In genomic region chr8:119437506-119437905, GRCm38 (mm10) we compare ENCODE assay signal across 9 mouse cellular contexts. TPM values are rescaled to one million over a fixed set of nuclear protein-coding genes. Genes with fewer than 3 reads are reported as not detected.
DNase-seq lines count a peak whose midpoint lies in the region; ATAC-seq and TF ChIP-seq lines count a peak whose summit lies in the region.
"Had no signal": no experiment of that assay in that cellular context is flagged by ENCODE, and none has a peak within 500 bp of the region (broad histone marks: within the 10 kb centered on the region; RNA-seq: fewer than 3 reads in every experiment).

No protein-coding gene starts in this region.

- H3K4me3 ChIP-seq in forebrain, embryonic 10.5 days: no peak overlapping the region
- H3K4me3 ChIP-seq in forebrain, embryonic 12.5 days (replicated peaks): no peak overlapping the region
- H3K4me3 ChIP-seq in intestine, postnatal 0 days (ENCODE audit: low read depth, low read length): peak overlapping the region; percentile 44
- no peak overlapping the region for H3K4me3 ChIP-seq in lung, embryonic 15.5 days

- intact Hi-C loops in left cerebral cortex, postnatal 25 days (cut with DNase I): loop anchor here (10.0 kb wide), 1 partner anchor 407 kb away; the partner anchor contains the start of gene Cotl1

- no peaks in the 10 kb centered on the region for H3K36me3 ChIP-seq in forebrain, embryonic 10.5 days (replicated peaks)
- no peaks in the 10 kb centered on the region for H3K36me3 ChIP-seq in forebrain, embryonic 12.5 days (replicated peaks)
- peaks cover 10% of the 10 kb centered on the region; the same call in 1 of the 2 replicates for H3K36me3 ChIP-seq in intestine, postnatal 0 days (ENCODE audit: control insufficient read depth, insufficient read depth)
- H3K36me3 ChIP-seq in lung, embryonic 15.5 days: no peaks in the 10 kb centered on the region

- 0 out of 2 replicates have a peak overlapping the region, but pooled peaks have one; percentile 9 for H3K27ac ChIP-seq in forebrain, embryonic 10.5 days
- H3K27ac ChIP-seq in forebrain, embryonic 12.5 days: no peak overlapping the region
- H3K27ac ChIP-seq in intestine, postnatal 0 days (ENCODE audit: low read depth, low read length): peak overlapping the region; percentile 86
- no peak overlapping the region for H3K27ac ChIP-seq in lung, embryonic 15.5 days

- no peak for ATAC-seq in forebrain, embryonic 12.5 days (ENCODE audit: low FRiP score)
- ATAC-seq in intestine, postnatal 0 days: no peak; the same call in 1 of the 2 replicates
- no peak for ATAC-seq in lung, embryonic 15.5 days (ENCODE audit: borderline replicate concordance, extremely low read depth, low FRiP score, low TSS enrichment)
- ATAC-seq in inflammation-experienced regulatory T-cells, adult 6 months: no peak

- peaks cover 49% of the 10 kb centered on the region for H3K4me1 ChIP-seq in forebrain, embryonic 10.5 days
- H3K4me1 ChIP-seq in forebrain, embryonic 12.5 days: peaks cover 17% of the 10 kb centered on the region
- peaks cover 25% of the 10 kb centered on the region for H3K4me1 ChIP-seq in intestine, postnatal 0 days (replicated peaks; ENCODE audit: control insufficient read depth, insufficient read depth, low read length)
- peaks cover 30% of the 10 kb centered on the region for H3K4me1 ChIP-seq in lung, embryonic 15.5 days

- H3K9ac ChIP-seq in forebrain, embryonic 12.5 days: no peak overlapping the region
- H3K9ac ChIP-seq in intestine, postnatal 0 days (ENCODE audit: low read depth, low read length): peak overlapping the region; percentile 56
- H3K9ac ChIP-seq in lung, embryonic 15.5 days: no peak overlapping the region

- 83% methylated on average over 11 of the region's 11 CpGs for WGBS in forebrain, embryonic 10.5 days
- 73% methylated on average over 11 of the region's 11 CpGs for WGBS in forebrain, embryonic 12.5 days
- WGBS in intestine, postnatal 0 days: 52% methylated on average over 11 of the region's 11 CpGs
- 68% methylated on average over 11 of the region's 11 CpGs for WGBS in lung, embryonic 15.5 days

- no peak overlapping the region for H3K4me2 ChIP-seq in forebrain, embryonic 12.5 days
- peak overlapping the region; percentile 63 for H3K4me2 ChIP-seq in intestine, postnatal 0 days (replicated peaks; ENCODE audit: low read depth)
- H3K4me2 ChIP-seq in lung, embryonic 15.5 days: 0 out of 2 replicates have a peak overlapping the region, but pooled peaks have one; percentile 11

- no peak for TF ChIP-seq CTCF in intestine, postnatal 0 days (IDR thresholded peaks at IDR 0.05; ENCODE audit: low read depth)

- H3K9me3 ChIP-seq in forebrain, embryonic 10.5 days: no peaks in the 10 kb centered on the region
- H3K9me3 ChIP-seq in forebrain, embryonic 12.5 days: no peaks in the 10 kb centered on the region
- H3K9me3 ChIP-seq in intestine, postnatal 0 days (ENCODE audit: control insufficient read depth): no peaks in the 10 kb centered on the region
- H3K9me3 ChIP-seq in lung, embryonic 15.5 days: no peaks in the 10 kb centered on the region

- H3K27me3 ChIP-seq in forebrain, embryonic 10.5 days (ENCODE audit: poor library complexity, severe bottlenecking): peaks cover 33% of the 10 kb centered on the region
- H3K27me3 ChIP-seq in forebrain, embryonic 12.5 days: peaks cover 22% of the 10 kb centered on the region; the same call in 1 of the 2 replicates
- H3K27me3 ChIP-seq in intestine, postnatal 0 days (replicated peaks; ENCODE audit: control insufficient read depth, insufficient read depth, low read length): no peaks in the 10 kb centered on the region
- H3K27me3 ChIP-seq in lung, embryonic 15.5 days: no peaks in the 10 kb centered on the region

- DNase-seq in forebrain, embryonic 10.5 days (ENCODE audit: extremely low spot score, low spot score): no peak
- peak; percentile 57 for DNase-seq in A20 (ENCODE audit: low read depth, low spot score)
- DNase-seq in cerebellum, adult 9-10 months: no peak
- DNase-seq in left cerebral cortex, postnatal 25 days (ENCODE audit: low spot score in 2 of 2): no peak
- DNase-seq: cerebellum, adult 9-11 months had no signal

RNA-seq across cellular contexts. Expression of gene Osgin1, which starts 3.6 kb away (rescaled TPM):
- 0.48 and 0.73 TPM in 2 replicates for polyA plus RNA-seq in forebrain, embryonic 10.5 days (2016; fragmentation: Nextera tagmentation; extraction: Ambion mirVana)
- polyA plus RNA-seq in forebrain, embryonic 12.5 days (2016; fragmentation: Nextera tagmentation; extraction: Ambion mirVana): 0.13 and 0.65 TPM in 2 replicates
- polyA plus RNA-seq in intestine, postnatal 0 days (2015; fragmentation: Nextera tagmentation; extraction: Ambion mirVana): 17.7 and 19.6 TPM in 2 replicates
- polyA plus RNA-seq in lung, embryonic 15.5 days (2015; fragmentation: Nextera tagmentation; extraction: Ambion mirVana): 1.0 and 1.7 TPM in 2 replicates
- 1 to 10 TPM in 1 of 2 experiments, under 1 TPM in 1; 0.55 to 1.0 TPM for total RNA-seq in left cerebral cortex, postnatal 25 days (2021)
- 10 to 100 TPM; 15.6 to 28.0 (median 24.5) TPM for polyA plus RNA-seq in inflammation-experienced regulatory T-cells, adult 6 months (2017; shearing (Covaris generic))

RNA-seq across cellular contexts. Expression of gene Necab2, which starts 9.0 kb away (rescaled TPM):
- 15.5 and 19.1 TPM in 2 replicates for polyA plus RNA-seq in forebrain, embryonic 10.5 days (2016; fragmentation: Nextera tagmentation; extraction: Ambion mirVana)
- 14.6 and 15.4 TPM in 2 replicates for polyA plus RNA-seq in forebrain, embryonic 12.5 days (2016; fragmentation: Nextera tagmentation; extraction: Ambion mirVana)
- 1.0 and 1.3 TPM in 2 replicates for polyA plus RNA-seq in intestine, postnatal 0 days (2015; fragmentation: Nextera tagmentation; extraction: Ambion mirVana)
- 1.4 and 1.6 TPM in 2 replicates for polyA plus RNA-seq in lung, embryonic 15.5 days (2015; fragmentation: Nextera tagmentation; extraction: Ambion mirVana)
- total RNA-seq in left cerebral cortex, postnatal 25 days (2021): 10 to 100 TPM; 59.0 to 73.8 TPM
- not detected for polyA plus RNA-seq in inflammation-experienced regulatory T-cells, adult 6 months (2017; shearing (Covaris generic))

RNA-seq across cellular contexts. Expression of gene Mlycd, which starts 42.8 kb away (rescaled TPM):
- polyA plus RNA-seq in forebrain, embryonic 10.5 days (2016; fragmentation: Nextera tagmentation; extraction: Ambion mirVana): 9.2 and 10.2 TPM in 2 replicates
- 13.9 and 14.0 TPM in 2 replicates for polyA plus RNA-seq in forebrain, embryonic 12.5 days (2016; fragmentation: Nextera tagmentation; extraction: Ambion mirVana)
- polyA plus RNA-seq in intestine, postnatal 0 days (2015; fragmentation: Nextera tagmentation; extraction: Ambion mirVana): 29.0 and 29.4 TPM in 2 replicates
- polyA plus RNA-seq in lung, embryonic 15.5 days (2015; fragmentation: Nextera tagmentation; extraction: Ambion mirVana): 14.8 and 15.8 TPM in 2 replicates
- 10 to 100 TPM; 28.6 to 30.3 TPM for total RNA-seq in left cerebral cortex, postnatal 25 days (2021)
- 1 to 10 TPM; 2.6 to 7.3 (median 7.1) TPM for polyA plus RNA-seq in inflammation-experienced regulatory T-cells, adult 6 months (2017; shearing (Covaris generic))

Comparison
In these comparisons a context has a peak if more than half of its experiments do, and no peak if none do; other contexts are left out.
1. H3K27ac ChIP-seq: peak in forebrain, embryonic 10.5 days (single experiment) and intestine, postnatal 0 days (single experiment); none in forebrain, embryonic 12.5 days (single experiment) and lung, embryonic 15.5 days (single experiment).